Mouse (Mus musculus) forebrain, embryonic 12.5 days (tissue): ENCODE data around the gene D11Wsu47e. TPM values are rescaled to one million over a fixed set of nuclear protein-coding genes. Genes with fewer than 3 reads are reported as not detected.
A peak's percentile ranks its signal among the peaks of the same experiment; 100 is the strongest.
"Not testable (repeated sequence)": the region's sequence is repeated elsewhere in the genome, so short reads cannot be mapped to it uniquely, and the experiment has no call there.

Experiments used
- ATAC-seq: fragments of 200-750 bp; cut with Nextera tagmentation; 2 replicates; pipeline ENCODE4 v1.8.0; 2017; ENCODE audit warnings: moderate TSS enrichment; ENCODE audit not compliant: low FRiP score
- H3K27ac ChIP-seq: fragments of 300-500 bp; sonication (generic); 2 replicates; pipeline ENCODE4 v1.5.1; 2016; ENCODE audit warnings: mild to moderate bottlenecking
- H3K27me3 ChIP-seq: fragments of 300-500 bp; sonication (generic); 2 replicates; pipeline ENCODE4 v1.6.1; 2016; ENCODE audit warnings: mild to moderate bottlenecking
- H3K36me3 ChIP-seq: fragments of 300-500 bp; sonication (generic); replicated peaks from 2 replicates; pipeline ENCODE4 v1.6.1; 2016; ENCODE audit warnings: mild to moderate bottlenecking
- H3K4me1 ChIP-seq: fragments of 300-500 bp; sonication (generic); 2 replicates; pipeline ENCODE4 v1.6.1; 2016
- H3K4me2 ChIP-seq: fragments of 300-500 bp; sonication (generic); 2 replicates; pipeline ENCODE4 v1.6.1; 2016; ENCODE audit warnings: mild to moderate bottlenecking, moderate library complexity
- H3K4me3 ChIP-seq: fragments of 300-500 bp; sonication (generic); replicated peaks from 2 replicates; pipeline ENCODE4 v1.5.1; 2016; ENCODE audit warnings: mild to moderate bottlenecking
- H3K9ac ChIP-seq: fragments of 300-500 bp; sonication (generic); 2 replicates; pipeline ENCODE4 v1.6.1; 2016; ENCODE audit warnings: mild to moderate bottlenecking
- H3K9me3 ChIP-seq: fragments of 300-500 bp; sonication (generic); 2 replicates; pipeline ENCODE4 v1.6.1; 2016
- WGBS: fragments of 180-500 bp; shearing (Covaris S2); methylation state at CpG from one replicate; pipeline ENCODE4 v1.1.7; 2016; 5-methylcytosine and 5-hydroxymethylcytosine counted together
- polyA plus RNA-seq: library from polyadenylated mRNA; unstranded; fragments of >200 nt; fragmentation: Nextera tagmentation; extraction: Ambion mirVana; gene quantifications from 2 replicates; pipeline ENCODE4 v1.2.1, GENCODE M21; 2016

The D11Wsu47e gene
- polyA plus RNA-seq, 1 experiment from 2014 or later = 25.7 TPM

DNA sequence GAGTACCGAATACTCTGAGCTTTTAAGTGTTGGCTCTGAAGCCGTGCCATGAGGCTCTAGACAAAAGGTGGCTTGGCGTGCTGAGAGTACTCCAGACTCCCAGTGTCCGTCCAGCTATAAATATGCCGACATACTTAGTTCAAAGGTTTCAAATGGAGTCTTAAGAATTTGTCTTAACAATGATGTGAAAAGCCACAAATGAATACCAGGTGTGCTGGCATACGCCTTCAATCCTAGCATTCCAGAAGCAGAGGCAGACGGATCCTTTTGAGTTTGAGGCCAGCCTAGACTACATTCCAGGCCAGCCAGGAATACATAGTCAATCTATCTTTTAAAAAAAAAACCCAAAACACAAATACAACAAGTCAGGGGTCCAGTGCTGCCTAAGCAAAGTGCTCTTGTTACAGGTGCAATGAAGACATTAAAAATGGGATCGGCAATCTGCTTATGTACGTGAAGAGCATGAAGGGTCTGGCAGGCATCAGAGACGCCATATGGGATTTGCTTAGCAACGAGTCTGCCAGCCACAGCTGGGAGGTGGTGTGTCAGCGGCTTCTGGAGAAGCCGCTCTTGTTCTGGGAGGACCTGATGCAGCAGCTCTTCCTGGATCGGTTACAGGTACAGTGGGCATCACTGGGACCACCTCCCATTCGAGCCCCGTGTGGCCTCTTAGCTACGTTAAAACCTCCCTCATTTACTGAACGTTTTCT, 29.5 kb upstream of the D11Wsu47e start:
- Histone ChIP-seq H3K4me1 (peaks cover 20% of the 10 kb centered on the region), H3K27me3 (no peaks in the 10 kb centered on the region), H3K4me2 (no peak overlapping the region), H3K27ac (no peak overlapping the region), H3K4me3 (no peak overlapping the region), H3K36me3 (peaks cover 81% of the 10 kb centered on the region), H3K9ac (no peak overlapping the region), H3K9me3 (no peaks in the 10 kb centered on the region)
- no peak for ATAC-seq
- 86% methylated on average over 18 of the region's 18 CpGs for WGBS

DNA sequence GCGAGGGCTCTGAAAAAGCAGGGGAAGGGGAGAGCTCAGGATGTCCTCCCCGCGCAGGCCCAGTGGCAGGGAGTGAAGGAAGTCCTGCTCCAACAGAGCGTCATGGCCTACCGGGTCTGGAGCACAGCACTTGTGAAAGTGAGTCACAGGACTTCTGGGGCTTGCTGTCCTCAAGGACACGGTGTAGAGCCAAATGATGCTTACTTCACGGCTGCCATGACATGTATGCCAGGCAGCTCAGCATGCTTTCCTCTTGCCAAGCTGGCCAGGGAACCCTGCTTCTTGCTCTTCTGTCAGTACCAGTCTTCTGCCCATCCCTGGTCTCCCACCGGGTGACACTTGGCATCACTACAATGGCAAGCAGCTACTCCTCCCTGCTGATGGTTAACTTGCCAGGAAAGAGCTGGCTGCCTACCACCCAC, 27.7 kb upstream of the D11Wsu47e start:
- Histone ChIP-seq H3K9ac (no peak overlapping the region), H3K36me3 (peaks cover 98% of the 10 kb centered on the region), H3K4me1 (peaks cover 7% of the 10 kb centered on the region; the same call in 1 of the 2 replicates), H3K4me3 (no peak overlapping the region), H3K27ac (no peak overlapping the region), H3K9me3 (no peaks in the 10 kb centered on the region), H3K27me3 (no peaks in the 10 kb centered on the region), H3K4me2 (no peak overlapping the region)
- 90% methylated on average over 8 of the region's 8 CpGs for WGBS
- ATAC-seq = no peak

DNA sequence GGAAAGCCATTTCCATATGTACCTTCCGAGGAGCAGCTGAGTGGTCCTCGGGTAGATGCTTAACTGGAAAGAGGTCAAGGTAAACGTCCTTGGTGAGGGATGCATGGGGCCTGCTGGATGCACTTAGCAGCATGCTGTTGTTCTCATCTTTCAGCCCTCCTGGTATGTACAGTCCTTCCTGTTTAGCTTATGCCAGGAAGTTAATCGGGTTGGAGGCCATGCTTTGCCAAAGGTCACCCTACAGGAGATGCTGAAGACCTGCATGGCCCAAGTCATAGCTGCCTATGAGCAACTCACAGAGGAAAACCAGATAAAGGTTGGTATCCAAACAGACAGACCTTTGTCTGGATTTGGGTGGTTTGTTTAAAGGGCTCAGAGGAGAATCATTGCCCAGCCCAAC, 27.0 kb upstream of the D11Wsu47e start:
- Histone ChIP-seq H3K4me1 (0 out of 2 replicates have a peak, but pooled peaks cover 1% of the 10 kb centered on the region), H3K27me3 (no peaks in the 10 kb centered on the region), H3K27ac (no peak overlapping the region), H3K4me2 (no peak overlapping the region), H3K4me3 (no peak overlapping the region), H3K9ac (no peak overlapping the region), H3K9me3 (no peaks in the 10 kb centered on the region), H3K36me3 (peaks cover 99% of the 10 kb centered on the region)
- ATAC-seq = no peak
- 82% methylated on average over 4 of the region's 4 CpGs for WGBS

DNA sequence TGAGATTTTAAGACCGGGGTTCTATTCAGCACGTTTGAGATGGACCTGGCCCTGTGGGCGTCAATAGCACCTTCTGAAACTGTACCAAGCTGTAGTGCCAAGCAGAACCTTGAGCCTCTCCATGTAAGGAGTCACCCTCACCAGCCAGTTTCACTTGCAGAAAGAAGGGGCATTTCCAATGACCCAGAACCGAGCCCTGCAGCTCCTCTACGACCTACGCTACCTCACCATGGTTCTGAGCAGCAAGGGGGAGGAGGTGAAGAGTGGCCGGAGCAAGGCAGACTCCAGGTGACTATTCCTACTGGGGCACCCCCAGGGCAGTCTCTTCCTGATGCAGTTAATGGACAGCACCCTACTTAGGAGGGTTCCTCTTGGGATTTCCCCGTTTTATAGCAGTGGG, 25.9 kb upstream of the D11Wsu47e start:
- WGBS = 89% methylated on average over 8 of the region's 8 CpGs
- Histone ChIP-seq H3K27ac (no peak overlapping the region), H3K36me3 (peaks cover 96% of the 10 kb centered on the region)

DNA sequence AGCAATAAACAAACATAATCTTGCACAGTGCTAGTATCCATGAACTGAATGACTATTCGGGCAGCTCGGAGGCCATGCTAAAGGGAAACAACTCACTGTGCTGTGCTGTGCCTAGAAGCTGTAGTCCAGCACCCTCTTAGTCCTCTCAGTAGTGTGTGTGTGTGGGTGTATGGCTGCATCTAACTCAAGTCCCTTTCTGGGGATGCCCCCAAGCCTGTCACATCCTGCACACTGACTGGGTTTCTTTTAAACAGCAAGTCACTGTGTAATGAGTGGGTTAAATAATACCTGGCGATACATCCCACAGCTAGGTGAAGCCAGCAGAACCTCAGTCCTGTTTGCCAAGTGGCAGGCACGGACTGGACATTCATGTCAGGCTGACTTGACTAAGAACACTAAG, 25.4 kb upstream of the D11Wsu47e start:
- H3K4me2 ChIP-seq = no peak overlapping the region
- no peak overlapping the region for H3K27ac ChIP-seq
- no peaks in the 10 kb centered on the region for H3K4me1 ChIP-seq
- no peak for ATAC-seq
- H3K36me3 ChIP-seq = peaks cover 96% of the 10 kb centered on the region
- H3K9ac ChIP-seq = no peak overlapping the region
- WGBS = 90% methylated on average over 4 of the region's 4 CpGs
- no peaks in the 10 kb centered on the region for H3K9me3 ChIP-seq
- no peak overlapping the region for H3K4me3 ChIP-seq
- no peaks in the 10 kb centered on the region for H3K27me3 ChIP-seq

More for the DNA sequence above, 25.9 kb upstream of the D11Wsu47e start:
- H3K4me3 ChIP-seq = no peak overlapping the region
- no peaks in the 10 kb centered on the region for H3K4me1 ChIP-seq
- no peak for ATAC-seq
- no peaks in the 10 kb centered on the region for H3K27me3 ChIP-seq
- H3K9ac ChIP-seq = no peak overlapping the region
- no peaks in the 10 kb centered on the region for H3K9me3 ChIP-seq
- H3K4me2 ChIP-seq = no peak overlapping the region

DNA sequence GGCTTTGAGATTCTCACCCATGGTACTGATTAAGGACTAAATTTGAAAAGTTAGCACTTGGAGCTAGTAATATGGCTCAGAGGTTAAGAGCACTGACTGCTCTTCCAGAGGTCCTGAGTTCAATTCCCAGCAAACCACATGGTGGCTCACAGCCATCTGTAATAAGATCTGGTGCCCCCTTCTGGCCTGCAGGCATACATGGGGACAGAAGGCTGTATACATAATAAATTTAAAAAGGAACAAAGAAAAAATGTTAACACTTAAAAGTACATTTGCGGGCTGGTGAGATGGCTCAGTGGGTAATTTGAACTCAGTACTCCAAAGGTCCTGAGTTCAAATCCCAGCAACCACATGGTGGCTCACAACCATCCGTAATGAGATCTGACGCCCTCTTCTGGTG, 24.0 kb upstream of the D11Wsu47e start:
- not testable (repeated sequence) for H3K9ac ChIP-seq, H3K27ac ChIP-seq, H3K4me1 ChIP-seq, ATAC-seq, H3K4me2 ChIP-seq, H3K9me3 ChIP-seq, H3K27me3 ChIP-seq, H3K4me3 ChIP-seq
- WGBS = 96% methylated on average over 3 of the region's 3 CpGs
- H3K36me3 ChIP-seq = peaks cover 87% of the 10 kb centered on the region

DNA sequence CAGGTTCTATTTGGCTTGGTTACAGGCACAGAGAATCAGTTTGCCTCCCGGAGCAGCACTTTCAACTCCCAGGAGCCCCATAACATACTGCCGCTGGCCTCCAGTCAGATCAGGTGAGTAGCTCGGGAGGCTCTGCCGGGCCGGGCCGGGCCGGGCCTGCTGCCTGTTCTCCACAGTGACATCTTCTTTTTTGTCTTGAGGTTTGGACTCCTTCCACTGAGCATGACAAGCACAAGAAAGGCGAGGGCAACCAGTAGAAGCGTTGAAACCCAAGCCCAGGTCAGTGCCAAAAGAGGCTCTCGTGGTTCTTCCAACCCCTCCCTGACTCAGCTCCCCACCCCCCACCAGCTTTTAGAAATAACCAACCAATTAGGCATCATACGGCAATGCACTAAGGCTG, 23.3 kb upstream of the D11Wsu47e start:
- Histone ChIP-seq H3K36me3 (peaks cover 79% of the 10 kb centered on the region), H3K9me3 (no peaks in the 10 kb centered on the region), H3K27me3 (no peaks in the 10 kb centered on the region), H3K4me2 (no peak overlapping the region), H3K9ac (no peak overlapping the region), H3K4me1 (no peaks in the 10 kb centered on the region), H3K4me3 (no peak overlapping the region), H3K27ac (no peak overlapping the region)
- 94% methylated on average over 11 of the region's 11 CpGs for WGBS
- ATAC-seq = no peak

DNA sequence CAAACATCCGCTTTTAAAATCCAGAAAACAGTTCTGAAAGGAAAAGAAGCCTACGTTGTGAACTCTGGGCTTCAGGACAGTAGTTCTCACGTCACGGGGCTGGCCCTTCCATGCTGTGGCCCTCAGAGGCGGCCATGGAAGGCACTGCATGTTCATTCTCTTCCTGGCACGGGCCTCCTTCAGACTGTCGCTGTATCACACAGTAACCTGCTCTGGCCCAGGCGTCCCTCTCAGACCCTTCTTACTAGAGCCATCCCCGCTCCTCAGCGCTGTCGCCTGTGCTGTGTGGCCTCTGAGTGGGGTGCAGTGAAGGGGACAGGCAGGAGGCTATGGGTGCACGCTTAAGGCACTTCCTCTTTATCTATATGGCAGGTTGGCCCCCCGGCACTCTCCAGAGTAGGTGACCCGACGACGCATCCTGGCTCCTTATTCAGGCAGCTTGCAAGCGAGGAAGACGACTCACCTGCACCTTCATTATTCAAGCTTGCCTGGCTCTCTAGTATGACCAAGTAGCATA, 22.3 kb upstream of the D11Wsu47e start:
- H3K9ac ChIP-seq = no peak overlapping the region

DNA sequence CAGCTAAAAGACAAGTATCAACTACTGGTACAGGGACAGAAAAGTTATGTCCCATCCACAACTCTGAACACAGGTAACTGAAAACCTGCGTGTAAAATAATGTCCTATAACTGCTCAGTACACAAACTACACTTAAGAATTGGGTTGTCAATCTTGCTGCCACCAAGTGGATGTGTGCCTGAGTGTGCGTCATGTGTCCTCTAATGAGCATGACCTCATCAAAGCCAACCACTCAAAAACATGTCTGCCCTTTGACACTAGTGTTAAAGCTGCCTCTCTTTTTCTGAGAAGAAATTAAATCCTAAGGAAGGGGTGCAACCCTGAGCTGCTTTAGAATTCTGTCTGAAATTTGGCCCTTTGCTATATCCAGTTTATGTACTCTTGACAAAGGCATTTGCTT, 19.9 kb upstream of the D11Wsu47e start:
- no peak for ATAC-seq
- WGBS = 76% methylated on average over 2 of the region's 2 CpGs
- peaks cover 66% of the 10 kb centered on the region for H3K36me3 ChIP-seq

More for the DNA sequence above, 22.3 kb upstream of the D11Wsu47e start:
- Histone ChIP-seq H3K4me3 (no peak overlapping the region), H3K9me3 (no peaks in the 10 kb centered on the region), H3K4me2 (no peak overlapping the region), H3K27me3 (no peaks in the 10 kb centered on the region), H3K36me3 (peaks cover 70% of the 10 kb centered on the region), H3K27ac (no peak overlapping the region), H3K4me1 (peaks cover 4% of the 10 kb centered on the region; the same call in 1 of the 2 replicates)
- ATAC-seq = no peak
- WGBS = 94% methylated on average over 18 of the region's 18 CpGs

DNA sequence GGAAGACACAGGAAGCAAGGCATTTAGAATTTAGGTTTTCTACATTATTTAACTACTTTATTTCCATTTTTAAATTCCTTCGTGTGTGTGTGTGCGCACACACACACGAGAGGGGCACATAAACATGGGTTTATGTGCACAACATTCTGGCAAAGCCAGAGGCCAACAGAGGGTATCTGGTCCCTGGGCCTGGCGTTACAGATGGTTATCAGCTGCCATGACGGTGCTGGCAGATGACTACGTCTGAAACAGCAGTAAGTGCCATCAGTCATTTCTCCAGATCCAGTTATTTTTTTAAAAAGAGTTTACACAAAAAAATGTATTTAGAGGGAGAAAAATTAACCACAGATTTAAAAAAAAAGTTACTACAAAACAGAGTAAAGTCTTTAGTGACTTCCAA, 18.0 kb upstream of the D11Wsu47e start:
- Histone ChIP-seq H3K4me1 (peaks cover 10% of the 10 kb centered on the region), H3K9me3 (no peaks in the 10 kb centered on the region), H3K27ac (no peak overlapping the region), H3K4me2 (no peak overlapping the region), H3K9ac (no peak overlapping the region), H3K36me3 (peaks cover 63% of the 10 kb centered on the region), H3K27me3 (no peaks in the 10 kb centered on the region), H3K4me3 (no peak overlapping the region)
- 91% methylated on average over 6 of the region's 6 CpGs for WGBS
- no peak for ATAC-seq

More for the DNA sequence above, 19.9 kb upstream of the D11Wsu47e start:
- H3K4me2 ChIP-seq = no peak overlapping the region
- no peaks in the 10 kb centered on the region for H3K9me3 ChIP-seq
- no peaks in the 10 kb centered on the region for H3K27me3 ChIP-seq
- no peak overlapping the region for H3K9ac ChIP-seq
- no peak overlapping the region for H3K4me3 ChIP-seq
- H3K27ac ChIP-seq = no peak overlapping the region
- peaks cover 10% of the 10 kb centered on the region for H3K4me1 ChIP-seq

DNA sequence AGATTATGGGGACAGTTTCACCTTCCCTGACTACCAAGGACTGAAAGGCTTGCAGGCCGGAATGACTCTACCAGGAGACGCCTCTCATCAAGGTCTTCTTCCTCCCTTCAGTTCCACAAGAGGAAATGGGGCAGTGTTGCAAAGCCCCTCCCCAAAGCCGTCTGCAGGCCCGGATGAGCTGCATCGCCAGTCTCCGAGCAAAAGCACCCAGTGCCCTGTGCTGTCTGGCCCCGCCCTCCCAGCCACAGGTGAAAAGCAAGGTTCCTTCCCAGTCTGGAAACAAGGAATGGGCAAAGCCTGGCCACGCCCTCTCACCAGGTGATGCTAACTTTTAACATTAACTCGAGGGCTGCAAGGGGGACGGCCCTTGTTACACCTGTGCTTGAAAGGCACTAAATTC, 17.6 kb upstream of the D11Wsu47e start:
- Histone ChIP-seq H3K4me3 (no peak overlapping the region), H3K36me3 (peaks cover 61% of the 10 kb centered on the region), H3K27me3 (no peaks in the 10 kb centered on the region), H3K9ac (no peak overlapping the region), H3K9me3 (no peaks in the 10 kb centered on the region), H3K4me2 (no peak overlapping the region), H3K27ac (no peak overlapping the region), H3K4me1 (peaks cover 10% of the 10 kb centered on the region)
- WGBS = 65% methylated on average over 10 of the region's 10 CpGs
- ATAC-seq = no peak

DNA sequence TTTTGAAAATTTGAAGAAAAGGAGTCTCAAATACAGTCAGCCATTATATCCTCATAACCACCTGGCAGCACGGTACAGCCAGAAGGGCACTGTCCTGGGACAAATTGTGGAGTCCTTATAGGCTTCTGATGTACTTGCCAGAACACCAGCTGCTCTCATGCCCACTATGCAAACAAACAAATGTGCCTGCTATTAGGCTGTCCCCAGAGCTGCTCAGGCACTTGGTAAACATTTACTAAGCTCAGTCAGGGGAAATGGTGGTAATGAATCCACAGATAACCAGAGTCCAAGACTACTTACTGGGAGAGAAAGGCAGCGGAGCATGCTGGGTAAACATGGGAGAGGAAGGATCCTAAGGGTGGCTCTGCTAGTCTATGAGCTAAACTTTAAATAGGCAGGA, 17.1 kb upstream of the D11Wsu47e start:
- peaks cover 56% of the 10 kb centered on the region for H3K36me3 ChIP-seq

DNA sequence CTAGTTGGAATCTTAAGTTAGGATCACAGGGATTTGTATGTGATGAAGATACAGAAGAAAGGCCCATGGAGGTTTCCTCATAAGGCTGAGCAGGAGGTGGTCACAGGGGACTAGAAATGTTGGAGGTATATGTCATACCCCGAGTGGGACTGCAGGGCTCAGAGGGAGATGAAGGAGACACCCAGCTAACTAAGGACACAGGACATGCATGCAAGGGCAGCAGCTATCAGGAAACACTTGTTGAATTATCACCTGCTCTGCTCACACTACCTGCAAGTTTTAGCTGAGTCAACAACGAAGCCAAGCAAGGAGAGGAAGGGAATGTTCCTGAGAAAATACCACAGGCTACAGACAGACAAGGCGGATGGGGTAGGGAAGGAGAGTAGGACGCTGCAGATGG, 16.5 kb upstream of the D11Wsu47e start:
- peaks cover 57% of the 10 kb centered on the region for H3K36me3 ChIP-seq

More for the DNA sequence above, 17.1 kb upstream of the D11Wsu47e start:
- Histone ChIP-seq H3K27ac (peak overlapping the region; percentile 54; the same call in 1 of the 2 replicates), H3K9me3 (no peaks in the 10 kb centered on the region), H3K4me2 (no peak overlapping the region), H3K9ac (no peak overlapping the region), H3K4me3 (no peak overlapping the region), H3K27me3 (no peaks in the 10 kb centered on the region), H3K4me1 (peaks cover 10% of the 10 kb centered on the region)
- WGBS = 91% methylated on average over 2 of the region's 2 CpGs
- no peak for ATAC-seq

More for the DNA sequence above, 16.5 kb upstream of the D11Wsu47e start:
- Histone ChIP-seq H3K4me3 (no peak overlapping the region), H3K9me3 (no peaks in the 10 kb centered on the region), H3K4me1 (peaks cover 10% of the 10 kb centered on the region), H3K4me2 (no peak overlapping the region), H3K27me3 (no peaks in the 10 kb centered on the region), H3K27ac (no peak overlapping the region), H3K9ac (no peak overlapping the region)
- 88% methylated on average over 4 of the region's 4 CpGs for WGBS
- no peak for ATAC-seq
